Mouse (Mus musculus) stomach, postnatal 0 days (tissue): Measurements from ENCODE around the gene Ipmk.

ENCODE experiments used
- CTCF ChIP-seq: IDR thresholded peaks from 2 replicates; pipeline ENCODE4 v1.5.1; 2016; ENCODE audit warnings: antibody characterized with exemption, low read depth, mild to moderate bottlenecking, moderate library complexity
- EP300 ChIP-seq: optimal IDR thresholded peaks from 2 replicates; pipeline ENCODE3; 2016; ENCODE audit warnings: antibody characterized with exemption

- TF ChIP-seq EP300 (no peak), CTCF (no peak)
Measured at GRCm38 (mm10) chr10:71413401-71413800, 65.8 kb downstream of the Ipmk start.
